Mouse (Mus musculus): ENCODE data around the gene Ccdc30. TPM values are rescaled to one million over a fixed set of nuclear protein-coding genes. Genes with fewer than 3 reads are reported as not detected.

Gene Ccdc30
- total and polyA plus RNA-seq, 3 experiments: 0.60 TPM; not detected in 2

GRCm38 (mm10) chr4:119460296-119460695 lies 45.0 kb upstream of the Ccdc30 start:
- Histone ChIP-seq H3K4me3 (ENCODE audit: low read depth, low read length) (no peak overlapping the region), H3K27me3 (ENCODE audit: insufficient read depth, low read length) (peaks cover 5% of the 10 kb centered on the region), H3K9me3 (replicated peaks) (no peaks in the 10 kb centered on the region), H3K4me1 (ENCODE audit: insufficient read depth, low read depth, low read length) (no peaks in the 10 kb centered on the region), H3K36me3 (replicated peaks) (no peaks in the 10 kb centered on the region)
- DNase-seq (ENCODE audit: low spot score): no peak
- ATAC-seq (ENCODE audit: extremely low read depth, insufficient number of reproducible peaks, low FRiP score, poor library complexity, severe bottlenecking): no peak
- TF ChIP-seq CTCF (IDR thresholded peaks at IDR 0.05; ENCODE audit: low read depth, low read length) (peak; percentile 44; the same call in 1 of the 2 replicates), GATA1 (IDR thresholded peaks at IDR 0.05; ENCODE audit: borderline replicate concordance, low read length) (no peak), GATA2 (IDR thresholded peaks at IDR 0.05; ENCODE audit: borderline replicate concordance, low read depth, low read length) (no peak), TAL1 (conservative IDR thresholded peaks at IDR 0.05; ENCODE audit: low read depth, low read length) (no peak)

GRCm38 (mm10) chr4:119453533-119453932 lies 38.2 kb upstream of the Ccdc30 start:
- no peak overlapping the region for H3K4me3 ChIP-seq (ENCODE audit: low read depth, low read length)
- peaks cover 13% of the 10 kb centered on the region for H3K27me3 ChIP-seq (ENCODE audit: insufficient read depth, low read length)
- no peaks in the 10 kb centered on the region for H3K36me3 ChIP-seq (replicated peaks)
- no peaks in the 10 kb centered on the region for H3K4me1 ChIP-seq (ENCODE audit: insufficient read depth, low read depth, low read length)
- no peak for ATAC-seq (ENCODE audit: extremely low read depth, insufficient number of reproducible peaks, low FRiP score, poor library complexity, severe bottlenecking)
- no peak for DNase-seq (ENCODE audit: low spot score)
- no peaks in the 10 kb centered on the region for H3K9me3 ChIP-seq (replicated peaks)
- TF ChIP-seq CTCF (IDR thresholded peaks at IDR 0.05; ENCODE audit: low read depth, low read length) (no peak), GATA2 (IDR thresholded peaks at IDR 0.05; ENCODE audit: borderline replicate concordance, low read depth, low read length) (no peak), POLR2AphosphoS5 (IDR thresholded peaks at IDR 0.05; ENCODE audit: insufficient replicate concordance, low read depth, low read length) (no peak), TAL1 (conservative IDR thresholded peaks at IDR 0.05; ENCODE audit: low read depth, low read length) (no peak), GATA1 (IDR thresholded peaks at IDR 0.05; ENCODE audit: borderline replicate concordance, low read length) (no peak)

GRCm38 (mm10) chr4:119453128-119453527 lies 37.8 kb upstream of the Ccdc30 start:
- Histone ChIP-seq H3K9me3 (replicated peaks) (no peaks in the 10 kb centered on the region), H3K36me3 (replicated peaks) (no peaks in the 10 kb centered on the region), H3K4me1 (ENCODE audit: insufficient read depth, low read depth, low read length) (no peaks in the 10 kb centered on the region), H3K27me3 (ENCODE audit: insufficient read depth, low read length) (peaks cover 13% of the 10 kb centered on the region), H3K4me3 (ENCODE audit: low read depth, low read length) (no peak overlapping the region)
- no peak for DNase-seq (ENCODE audit: low spot score)
- ATAC-seq (ENCODE audit: extremely low read depth, insufficient number of reproducible peaks, low FRiP score, poor library complexity, severe bottlenecking): no peak
- TF ChIP-seq CTCF (IDR thresholded peaks at IDR 0.05; ENCODE audit: low read depth, low read length) (no peak), GATA1 (IDR thresholded peaks at IDR 0.05; ENCODE audit: borderline replicate concordance, low read length) (no peak), POLR2AphosphoS5 (IDR thresholded peaks at IDR 0.05; ENCODE audit: insufficient replicate concordance, low read depth, low read length) (no peak), GATA2 (IDR thresholded peaks at IDR 0.05; ENCODE audit: borderline replicate concordance, low read depth, low read length) (no peak), TAL1 (conservative IDR thresholded peaks at IDR 0.05; ENCODE audit: low read depth, low read length) (no peak)

- ATAC-seq (ENCODE audit: extremely low read depth, insufficient number of reproducible peaks, low FRiP score, poor library complexity, severe bottlenecking) (no peak), DNase-seq (ENCODE audit: low spot score) (no peak)
- TF ChIP-seq POLR2AphosphoS5 (IDR thresholded peaks at IDR 0.05; ENCODE audit: insufficient replicate concordance, low read depth, low read length): no peak
- no peak for TF ChIP-seq GATA2 (IDR thresholded peaks at IDR 0.05; ENCODE audit: borderline replicate concordance, low read depth, low read length)
- no peak for TF ChIP-seq CTCF (IDR thresholded peaks at IDR 0.05; ENCODE audit: low read depth, low read length)
- TF ChIP-seq GATA1 (IDR thresholded peaks at IDR 0.05; ENCODE audit: borderline replicate concordance, low read length): no peak
- no peak for TF ChIP-seq TAL1 (conservative IDR thresholded peaks at IDR 0.05; ENCODE audit: low read depth, low read length)
- H3K9me3 ChIP-seq (replicated peaks): no peaks in the 10 kb centered on the region
- H3K4me3 ChIP-seq (ENCODE audit: low read depth, low read length): no peak overlapping the region
- H3K27me3 ChIP-seq (ENCODE audit: insufficient read depth, low read length): peaks cover 17% of the 10 kb centered on the region
- peaks cover 4% of the 10 kb centered on the region; the same call in 1 of the 2 replicates for H3K4me1 ChIP-seq (ENCODE audit: insufficient read depth, low read depth, low read length)
- H3K36me3 ChIP-seq (replicated peaks): no peaks in the 10 kb centered on the region
Measured at GRCm38 (mm10) chr4:119450436-119450835, 35.1 kb upstream of the Ccdc30 start.

GRCm38 (mm10) chr4:119447786-119448185 lies 32.5 kb upstream of the Ccdc30 start:
- no peak for ATAC-seq (ENCODE audit: extremely low read depth, insufficient number of reproducible peaks, low FRiP score, poor library complexity, severe bottlenecking)
- TF ChIP-seq CTCF (IDR thresholded peaks at IDR 0.05; ENCODE audit: low read depth, low read length): no peak
- TF ChIP-seq GATA1 (IDR thresholded peaks at IDR 0.05; ENCODE audit: borderline replicate concordance, low read length): no peak
- no peak for TF ChIP-seq GATA2 (IDR thresholded peaks at IDR 0.05; ENCODE audit: borderline replicate concordance, low read depth, low read length)
- no peak for TF ChIP-seq TAL1 (conservative IDR thresholded peaks at IDR 0.05; ENCODE audit: low read depth, low read length)
- Histone ChIP-seq H3K9me3 (replicated peaks) (no peaks in the 10 kb centered on the region), H3K36me3 (replicated peaks) (no peaks in the 10 kb centered on the region), H3K4me1 (ENCODE audit: insufficient read depth, low read depth, low read length) (peaks cover 4% of the 10 kb centered on the region; the same call in 1 of the 2 replicates), H3K4me3 (ENCODE audit: low read depth, low read length) (no peak overlapping the region), H3K27me3 (ENCODE audit: insufficient read depth, low read length) (peaks cover 18% of the 10 kb centered on the region)
- DNase-seq (ENCODE audit: low spot score): no peak

- DNase-seq (ENCODE audit: low spot score): no peak
- peaks cover 23% of the 10 kb centered on the region for H3K27me3 ChIP-seq (ENCODE audit: insufficient read depth, low read length)
- H3K4me1 ChIP-seq (ENCODE audit: insufficient read depth, low read depth, low read length): peaks cover 7% of the 10 kb centered on the region; the same call in 1 of the 2 replicates
- no peaks in the 10 kb centered on the region for H3K36me3 ChIP-seq (replicated peaks)
- no peaks in the 10 kb centered on the region for H3K9me3 ChIP-seq (replicated peaks)
- no peak for ATAC-seq (ENCODE audit: extremely low read depth, insufficient number of reproducible peaks, low FRiP score, poor library complexity, severe bottlenecking)
- H3K4me3 ChIP-seq (ENCODE audit: low read depth, low read length): no peak overlapping the region
- TF ChIP-seq GATA1 (IDR thresholded peaks at IDR 0.05; ENCODE audit: borderline replicate concordance, low read length) (no peak), TAL1 (conservative IDR thresholded peaks at IDR 0.05; ENCODE audit: low read depth, low read length) (no peak), POLR2AphosphoS5 (IDR thresholded peaks at IDR 0.05; ENCODE audit: insufficient replicate concordance, low read depth, low read length) (no peak), GATA2 (IDR thresholded peaks at IDR 0.05; ENCODE audit: borderline replicate concordance, low read depth, low read length) (no peak), CTCF (IDR thresholded peaks at IDR 0.05; ENCODE audit: low read depth, low read length) (no peak)
Measured at GRCm38 (mm10) chr4:119447261-119447660, 31.9 kb upstream of the Ccdc30 start.
